Mouse (Mus musculus): ENCODE results near the gene Tgfbi.

DNA sequence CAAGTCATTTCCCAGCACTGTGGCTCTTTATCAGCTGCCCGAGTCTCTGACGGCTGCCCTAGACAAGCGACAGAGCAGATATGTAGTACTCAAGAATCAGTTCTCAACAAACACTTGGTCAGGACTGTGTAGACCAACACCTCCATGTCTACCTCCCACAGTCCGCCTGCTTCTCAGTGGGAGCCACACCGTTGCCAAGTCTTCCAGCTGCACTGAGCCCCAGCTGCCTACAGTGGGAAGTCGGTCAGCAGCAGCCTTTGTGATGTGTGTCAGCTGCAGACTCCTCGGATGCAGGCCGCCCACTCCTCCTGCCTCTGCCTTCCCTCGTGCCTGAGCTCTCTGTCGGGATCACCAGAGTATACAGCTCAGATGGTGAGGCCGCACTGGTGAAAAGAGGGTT lies 61.9 kb downstream of the Tgfbi start:
- no peak for TF ChIP-seq EP300 (IDR thresholded peaks at IDR 0.05)
- TF ChIP-seq CTCF (IDR thresholded peaks at IDR 0.05) = no peak
